Mouse (Mus musculus) heart, adult 2 months (tissue): ENCODE measurements around the gene Ccdc32.

Experiments used
- CTCF ChIP-seq: fragments of 200-600 bp; IDR thresholded peaks from 2 replicates; pipeline ENCODE4 v1.8.1; 2022; ENCODE audit warnings: antibody characterized with exemption, mild to moderate bottlenecking, moderate library complexity
- EP300 ChIP-seq: fragments of 200-500 bp; IDR thresholded peaks from 2 replicates; pipeline ENCODE4 v1.6.1; 2011; ENCODE audit warnings: low read depth, low read length, control low read depth; ENCODE audit not compliant: insufficient read depth
- POLR2A ChIP-seq: fragments of 200-500 bp; IDR thresholded peaks from 2 replicates; pipeline ENCODE4 v1.6.1; 2011; ENCODE audit warnings: mild to moderate bottlenecking, low read depth, low read length, control low read depth; ENCODE audit not compliant: insufficient read depth

DNA sequence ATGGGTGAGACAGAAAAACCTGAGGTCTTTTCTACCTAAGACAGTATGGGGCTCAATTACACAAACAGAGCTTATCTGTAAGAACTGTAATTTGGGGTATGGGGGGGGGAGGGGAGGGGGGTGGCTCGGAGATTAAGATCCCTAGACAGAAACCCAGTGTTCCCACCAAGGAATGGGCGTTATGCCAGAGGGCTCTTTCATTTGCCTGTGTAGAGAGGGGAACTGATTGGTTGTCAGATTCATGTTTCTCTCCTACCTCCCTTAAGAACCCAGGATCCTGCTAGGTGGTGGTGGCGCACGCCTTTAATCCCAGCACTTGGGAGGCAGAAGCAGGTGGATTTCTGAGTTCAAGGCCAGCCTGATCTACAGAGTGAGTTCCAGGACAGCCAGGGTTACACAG is 9.7 kb downstream of the Ccdc32 start:
- TF ChIP-seq POLR2A, result no peak
- no peak for TF ChIP-seq CTCF
- TF ChIP-seq EP300, result no peak
